Mouse (Mus musculus): Measurements from ENCODE around the gene Nppb. TPM values are rescaled to one million over a fixed set of nuclear protein-coding genes. Genes with fewer than 3 reads are reported as not detected.

Gene Nppb
- total and polyA plus RNA-seq, 3 experiments: not detected

DNA sequence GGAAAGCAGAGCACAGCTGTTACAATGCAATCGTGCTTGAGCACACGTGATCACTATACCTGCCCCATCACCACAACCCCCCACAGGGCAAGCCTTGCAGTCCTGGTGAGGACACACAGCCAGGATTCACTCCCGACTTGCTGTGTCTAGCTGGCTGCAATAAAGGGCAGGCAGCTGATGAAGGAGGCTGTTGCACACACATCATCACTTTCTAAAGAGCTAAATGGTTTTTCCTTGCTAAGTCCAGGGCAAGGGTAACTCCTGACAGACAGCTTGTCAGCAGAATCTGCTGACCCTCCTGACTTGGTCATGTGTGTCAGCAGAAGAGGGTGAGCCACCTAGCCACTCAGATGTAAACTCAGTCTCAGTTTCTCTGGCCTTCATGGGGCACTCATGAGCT, 31.4 kb downstream of the Nppb start:
- peaks cover 0 to 2% of the 10 kb centered on the region in 2 experiments; a peak in 1 of 4 replicates for H3K36me3 ChIP-seq (ENCODE audit: control insufficient read depth in 1 of 2, insufficient read depth in 2 of 2, low read length in 2 of 2)
- H3K4me1 ChIP-seq (ENCODE audit: control insufficient read depth in 1 of 2, insufficient read depth in 2 of 2, low read length in 2 of 2): no peaks in the 10 kb centered on the region
- TF ChIP-seq MYC (IDR thresholded peaks at IDR 0.05; ENCODE audit: low read depth, low read length): no peak
- TF ChIP-seq GATA1 (IDR thresholded peaks at IDR 0.05; ENCODE audit: low read depth, low read length): no peak
- TF ChIP-seq SIN3A (IDR thresholded peaks at IDR 0.05; ENCODE audit: low read length): no peak
- no peak for TF ChIP-seq POLR2AphosphoS2 (IDR thresholded peaks at IDR 0.05; ENCODE audit: low read length)
- TF ChIP-seq SMC3 (IDR thresholded peaks at IDR 0.05; ENCODE audit: low read depth, low read length): no peak
- TF ChIP-seq CTCF (IDR thresholded peaks at IDR 0.05 in 2 of 3, conservative IDR thresholded peaks at IDR 0.05 in 1 of 3; ENCODE audit: control insufficient read depth in 1 of 3, insufficient read depth in 1 of 3, low read depth in 2 of 3, low read length in 3 of 3, poor library complexity in 1 of 3, severe bottlenecking in 1 of 3): no peak
- no peak for TF ChIP-seq MAX (IDR thresholded peaks at IDR 0.05; ENCODE audit: low read length)
- H3K27ac ChIP-seq (ENCODE audit: control insufficient read depth, low read depth, low read length): no peak overlapping the region
- no peak overlapping the region for H3K4me3 ChIP-seq (ENCODE audit: control insufficient read depth in 1 of 2, insufficient read depth in 1 of 2, low read depth in 2 of 2, low read length in 2 of 2)
- H3K27me3 ChIP-seq (ENCODE audit: control insufficient read depth in 1 of 2, insufficient read depth in 2 of 2, low read length in 2 of 2): no peaks in the 10 kb centered on the region
- DNase-seq (ENCODE audit: low read depth, low spot score): no peak
- H3K79me2 ChIP-seq (ENCODE audit: control insufficient read depth, insufficient read depth, low read length, poor library complexity): no peaks in the 10 kb centered on the region
- no peak overlapping the region for H3K9ac ChIP-seq (ENCODE audit: control insufficient read depth, low read depth, low read length, poor library complexity, severe bottlenecking)
- H3K9me3 ChIP-seq (replicated peaks; ENCODE audit: insufficient read depth, low read length): no peaks in the 10 kb centered on the region

GRCm38 (mm10) chr4:148018410-148018809, 32.8 kb downstream of the Nppb start:
- Histone ChIP-seq H3K27ac (ENCODE audit: control insufficient read depth, low read depth, low read length) (no peak overlapping the region), H3K9me3 (replicated peaks; ENCODE audit: insufficient read depth, low read length) (no peaks in the 10 kb centered on the region), H3K9ac (ENCODE audit: control insufficient read depth, low read depth, low read length, poor library complexity, severe bottlenecking) (no peak overlapping the region), H3K27me3 (ENCODE audit: control insufficient read depth in 1 of 2, insufficient read depth in 2 of 2, low read length in 2 of 2) (no peaks in the 10 kb centered on the region), H3K79me2 (ENCODE audit: control insufficient read depth, insufficient read depth, low read length, poor library complexity) (no peaks in the 10 kb centered on the region), H3K4me3 (ENCODE audit: control insufficient read depth in 1 of 2, insufficient read depth in 1 of 2, low read depth in 2 of 2, low read length in 2 of 2) (no peak overlapping the region), H3K4me1 (ENCODE audit: control insufficient read depth in 1 of 2, insufficient read depth in 2 of 2, low read length in 2 of 2) (no peaks in the 10 kb centered on the region), H3K36me3 (ENCODE audit: control insufficient read depth in 1 of 2, insufficient read depth in 2 of 2, low read length in 2 of 2) (peaks cover 0 to 2% of the 10 kb centered on the region in 2 experiments; a peak in 1 of 4 replicates)
- DNase-seq (ENCODE audit: low read depth, low spot score): no peak
- TF ChIP-seq CHD2 (IDR thresholded peaks at IDR 0.05; ENCODE audit: low read length) (no peak), MAX (IDR thresholded peaks at IDR 0.05; ENCODE audit: low read length) (no peak), RAD21 (IDR thresholded peaks at IDR 0.05; ENCODE audit: low read depth, low read length) (no peak), ZNF384 (IDR thresholded peaks at IDR 0.05; ENCODE audit: low read depth, low read length) (no peak), E2F4 (IDR thresholded peaks at IDR 0.05; ENCODE audit: borderline replicate concordance, low read depth, low read length) (no peak), KAT2A (conservative IDR thresholded peaks at IDR 0.05; ENCODE audit: low read depth, low read length) (no peak), CHD1 (IDR thresholded peaks at IDR 0.05; ENCODE audit: low read depth, low read length) (no peak), ZC3H11A (IDR thresholded peaks at IDR 0.05; ENCODE audit: low read depth, low read length) (no peak), MXI1 (IDR thresholded peaks at IDR 0.05; ENCODE audit: low read depth, low read length) (no peak), TCF12 (IDR thresholded peaks at IDR 0.05; ENCODE audit: low read depth, low read length) (no peak), UBTF (IDR thresholded peaks at IDR 0.05; ENCODE audit: borderline replicate concordance, insufficient read depth, low read depth, low read length) (no peak), MYC (IDR thresholded peaks at IDR 0.05; ENCODE audit: low read depth, low read length) (no peak)
